Mouse (Mus musculus): ENCODE measurements around the gene Tab1.

GRCm38 (mm10) chr15:80192847-80193246, 59.9 kb downstream of the Tab1 start:
- no peak for TF ChIP-seq CTCF (IDR thresholded peaks at IDR 0.05)
- TF ChIP-seq EP300 (IDR thresholded peaks at IDR 0.05; ENCODE audit: insufficient read depth, low read depth, low read length) = no peak
- TF ChIP-seq POLR2A (IDR thresholded peaks at IDR 0.05; ENCODE audit: insufficient read depth, low read depth, low read length) = no peak
